Mouse (Mus musculus): Measurements from ENCODE around the gene Ptpn6. TPM values are rescaled to one million over a fixed set of nuclear protein-coding genes. Genes with fewer than 3 reads are reported as not detected.

Ptpn6 gene
- polyA plus RNA-seq, 1 experiment from 2014 or later: 12.9 TPM

DNA sequence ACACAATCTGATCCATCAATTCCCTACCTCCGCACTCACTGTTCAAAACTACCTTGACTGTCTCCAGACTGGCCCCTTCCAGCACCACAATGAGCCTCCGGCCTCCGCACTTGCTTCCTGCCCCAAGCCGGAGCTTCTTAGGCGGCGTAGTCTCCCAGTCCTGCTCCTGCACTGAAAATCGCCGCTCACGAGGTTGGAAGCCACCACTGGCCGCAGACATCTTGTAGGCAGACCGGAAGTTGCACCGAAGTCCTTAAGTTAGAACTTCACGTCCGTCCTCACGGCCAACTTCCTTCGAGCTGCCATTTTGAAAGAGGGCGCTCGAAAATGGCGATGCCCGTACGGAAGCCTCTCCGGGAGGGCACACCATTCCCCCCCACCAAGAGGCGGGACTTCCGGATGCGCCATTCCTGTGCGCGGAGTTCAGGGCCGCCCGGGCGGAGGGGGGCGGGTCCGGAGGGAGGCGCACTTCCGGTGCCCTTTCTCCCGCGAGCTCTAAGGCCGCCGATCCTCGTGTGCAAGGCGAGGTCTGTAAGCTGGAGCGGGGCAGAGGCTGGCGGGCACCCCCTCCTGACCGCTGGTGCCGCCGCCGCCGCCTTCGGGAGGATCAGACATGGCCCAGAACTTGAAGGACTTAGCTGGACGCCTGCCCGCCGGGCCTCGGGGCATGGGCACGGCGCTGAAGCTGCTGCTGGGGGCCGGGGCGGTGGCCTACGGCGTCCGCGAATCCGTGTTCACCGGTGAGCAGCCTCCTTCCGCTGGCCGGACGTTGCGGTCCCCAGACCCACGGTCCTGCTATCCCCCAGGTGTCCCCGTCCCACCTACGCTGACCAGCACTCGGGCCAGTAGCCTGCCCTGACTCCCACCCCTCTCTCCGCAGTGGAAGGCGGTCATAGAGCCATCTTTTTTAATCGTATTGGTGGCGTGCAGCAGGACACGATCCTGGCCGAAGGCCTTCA, 26.4 kb downstream of the Ptpn6 start, which contains the start of the genes Emg1 and Phb2:
TSS of gene Emg1 (minus strand) at position 355 of the 959 bp plus-strand sequence.
TSS of gene Phb2 (plus strand) at position 513 of the 959 bp plus-strand sequence.
- peak; percentile 97 for ATAC-seq (ENCODE audit: low FRiP score, low TSS enrichment)
- Histone ChIP-seq H3K27me3 (ENCODE audit: control insufficient read depth, insufficient read depth, low read length) (no peaks in the 10 kb centered on the region), H3K4me1 (ENCODE audit: control insufficient read depth, insufficient read depth, low read length) (peaks cover 24% of the 10 kb centered on the region), H3K9ac (ENCODE audit: low read depth, low read length) (peak within 1 kb of the TSS; percentile 88), H3K9me3 (ENCODE audit: control insufficient read depth, low read length) (no peaks in the 10 kb centered on the region), H3K4me3 (ENCODE audit: low read length) (peak within 1 kb of the TSS; percentile 68), H3K4me2 (replicated peaks; ENCODE audit: low read depth, low read length) (peak within 1 kb of the TSS; percentile 90), H3K27ac (ENCODE audit: low read depth, low read length) (peak within 1 kb of the TSS; percentile 87; the same call in 1 of the 2 replicates), H3K36me3 (ENCODE audit: control insufficient read depth, insufficient read depth, low read length) (peaks cover 58% of the 10 kb centered on the region)
- under 1% methylated on average over 73 of the region's 76 CpGs for WGBS

DNA sequence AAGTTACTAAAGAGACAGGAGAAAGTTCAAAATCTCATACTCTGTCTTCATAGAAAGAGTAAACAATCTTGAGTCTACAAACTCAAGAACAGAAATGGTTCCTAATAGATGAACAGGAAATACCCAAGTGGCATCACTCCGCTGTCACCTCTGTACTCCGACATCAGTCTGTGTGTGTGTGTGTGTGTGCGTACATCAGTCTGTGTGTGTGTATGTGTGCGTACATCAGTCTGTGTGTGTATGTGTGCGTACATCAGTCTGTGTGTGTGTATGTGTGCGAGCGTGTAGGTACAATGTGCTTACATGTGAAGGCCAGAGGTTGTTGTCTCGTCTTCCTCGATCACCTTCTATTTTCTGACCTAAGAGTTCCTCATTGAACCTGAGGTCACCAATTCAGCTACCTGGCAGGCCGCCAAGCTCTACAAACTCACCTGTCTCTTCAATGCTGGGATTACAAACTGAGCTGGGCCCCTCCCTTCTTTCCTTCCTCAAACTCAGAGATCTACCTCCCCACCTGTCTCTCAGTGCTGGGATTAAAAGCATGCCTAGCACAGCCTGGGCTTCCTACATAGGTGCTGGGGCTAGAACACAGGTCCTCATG, 30.1 kb downstream of the Ptpn6 start:
- no peak for ATAC-seq (ENCODE audit: low FRiP score, low TSS enrichment)
- H3K4me3 ChIP-seq (ENCODE audit: low read length): no peak overlapping the region
- H3K4me2 ChIP-seq (replicated peaks; ENCODE audit: low read depth, low read length): no peak overlapping the region
- no peaks in the 10 kb centered on the region for H3K27me3 ChIP-seq (ENCODE audit: control insufficient read depth, insufficient read depth, low read length)
- peaks cover 53% of the 10 kb centered on the region for H3K36me3 ChIP-seq (ENCODE audit: control insufficient read depth, insufficient read depth, low read length)
- H3K9me3 ChIP-seq (ENCODE audit: control insufficient read depth, low read length): no peaks in the 10 kb centered on the region
- WGBS: 94% methylated on average over 10 of the region's 10 CpGs
- no peak overlapping the region for H3K9ac ChIP-seq (ENCODE audit: low read depth, low read length)
- no peak overlapping the region for H3K27ac ChIP-seq (ENCODE audit: low read depth, low read length)
- peaks cover 18% of the 10 kb centered on the region for H3K4me1 ChIP-seq (ENCODE audit: control insufficient read depth, insufficient read depth, low read length)

DNA sequence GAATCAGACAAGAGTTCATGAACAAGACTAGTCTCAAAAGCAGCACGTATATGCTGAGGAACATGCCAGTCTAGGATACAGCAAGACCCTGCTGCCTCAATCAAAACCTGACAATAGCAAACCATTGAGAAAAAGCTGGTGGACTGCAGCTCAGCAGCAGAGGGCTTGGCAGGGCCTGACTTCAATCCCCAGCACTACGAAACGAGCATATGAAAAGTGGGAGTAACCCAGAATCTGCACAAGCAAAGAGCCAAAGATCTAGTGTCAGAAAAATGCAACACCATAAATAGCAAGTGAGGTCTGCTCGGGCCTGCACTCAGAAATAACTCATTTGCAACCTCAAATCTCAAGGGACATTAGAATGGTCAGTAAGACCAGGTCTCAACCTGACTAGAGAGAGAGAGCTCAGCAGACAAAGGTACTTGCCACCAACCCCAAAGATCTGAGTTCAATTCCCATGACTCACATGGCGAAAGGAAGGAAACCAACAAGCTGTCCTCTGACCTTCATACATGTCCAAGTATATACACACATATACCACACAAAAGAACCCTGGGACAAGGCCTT, 32.4 kb downstream of the Ptpn6 start:
- no peaks in the 10 kb centered on the region for H3K27me3 ChIP-seq (ENCODE audit: control insufficient read depth, insufficient read depth, low read length)
- H3K4me1 ChIP-seq (ENCODE audit: control insufficient read depth, insufficient read depth, low read length): peaks cover 12% of the 10 kb centered on the region; the same call in 1 of the 2 replicates
- H3K4me3 ChIP-seq (ENCODE audit: low read length): no peak overlapping the region
- no peaks in the 10 kb centered on the region for H3K9me3 ChIP-seq (ENCODE audit: control insufficient read depth, low read length)
- H3K4me2 ChIP-seq (replicated peaks; ENCODE audit: low read depth, low read length): no peak overlapping the region
- 83% methylated on average over 5 of the region's 5 CpGs for WGBS
- H3K36me3 ChIP-seq (ENCODE audit: control insufficient read depth, insufficient read depth, low read length): peaks cover 75% of the 10 kb centered on the region
- no peak overlapping the region for H3K9ac ChIP-seq (ENCODE audit: low read depth, low read length)
- no peak for ATAC-seq (ENCODE audit: low FRiP score, low TSS enrichment)
- no peak overlapping the region for H3K27ac ChIP-seq (ENCODE audit: low read depth, low read length)

DNA sequence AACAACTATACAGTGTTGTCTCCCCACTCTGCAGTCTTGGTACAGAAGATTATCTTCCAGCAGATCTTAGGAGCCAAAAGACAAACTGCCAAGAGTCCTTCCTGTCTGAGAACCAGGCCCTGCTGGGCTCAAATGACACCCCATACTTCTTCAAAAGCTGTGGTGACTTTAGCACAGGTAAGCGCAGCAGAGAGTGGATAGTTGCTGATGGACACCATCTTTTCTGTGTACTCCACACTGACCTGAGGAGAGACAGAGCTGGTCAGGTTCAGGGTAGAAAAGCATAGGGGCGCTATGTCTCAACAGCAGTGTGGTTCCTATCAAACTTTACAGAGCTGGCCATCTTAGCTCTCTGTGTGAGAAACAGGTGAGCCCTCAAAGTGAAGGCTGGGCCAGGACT, 34.1 kb downstream of the Ptpn6 start:
- peaks cover 85% of the 10 kb centered on the region for H3K36me3 ChIP-seq (ENCODE audit: control insufficient read depth, insufficient read depth, low read length)
- H3K9me3 ChIP-seq (ENCODE audit: control insufficient read depth, low read length): no peaks in the 10 kb centered on the region
- H3K27me3 ChIP-seq (ENCODE audit: control insufficient read depth, insufficient read depth, low read length): no peaks in the 10 kb centered on the region
- ATAC-seq (ENCODE audit: low FRiP score, low TSS enrichment): no peak
- no peak overlapping the region for H3K9ac ChIP-seq (ENCODE audit: low read depth, low read length)
- H3K4me2 ChIP-seq (replicated peaks; ENCODE audit: low read depth, low read length): no peak overlapping the region
- H3K4me3 ChIP-seq (ENCODE audit: low read length): no peak overlapping the region
- H3K27ac ChIP-seq (ENCODE audit: low read depth, low read length): no peak overlapping the region
- peaks cover 9% of the 10 kb centered on the region; the same call in 1 of the 2 replicates for H3K4me1 ChIP-seq (ENCODE audit: control insufficient read depth, insufficient read depth, low read length)
- WGBS: 94% methylated on average over 2 of the region's 2 CpGs

DNA sequence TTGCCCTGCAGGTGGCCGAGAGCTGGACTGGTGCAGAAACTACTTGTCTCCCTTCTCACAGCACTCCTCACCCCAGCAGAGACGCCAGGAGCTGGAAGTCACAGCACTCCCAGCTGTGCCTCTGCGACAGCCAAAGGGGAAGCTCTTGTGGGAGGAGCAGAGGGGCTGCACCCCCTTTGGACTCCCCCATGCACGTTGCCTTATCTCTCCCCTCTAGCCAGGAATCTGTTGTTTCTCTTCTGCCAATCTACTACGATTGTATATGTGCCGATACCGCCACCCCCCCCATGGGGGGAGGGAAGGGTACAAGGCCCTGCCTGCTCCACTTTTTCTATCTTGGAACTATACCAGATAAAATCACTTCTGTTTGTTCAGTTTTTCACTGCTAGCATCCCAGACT, 34.7 kb downstream of the Ptpn6 start:
- Histone ChIP-seq H3K9ac (ENCODE audit: low read depth, low read length) (no peak overlapping the region), H3K4me1 (ENCODE audit: control insufficient read depth, insufficient read depth, low read length) (peaks cover 7% of the 10 kb centered on the region; the same call in 1 of the 2 replicates), H3K4me3 (ENCODE audit: low read length) (no peak overlapping the region), H3K4me2 (replicated peaks; ENCODE audit: low read depth, low read length) (no peak overlapping the region), H3K27me3 (ENCODE audit: control insufficient read depth, insufficient read depth, low read length) (no peaks in the 10 kb centered on the region), H3K27ac (ENCODE audit: low read depth, low read length) (no peak overlapping the region), H3K36me3 (ENCODE audit: control insufficient read depth, insufficient read depth, low read length) (peaks cover 86% of the 10 kb centered on the region), H3K9me3 (ENCODE audit: control insufficient read depth, low read length) (no peaks in the 10 kb centered on the region)
- 79% methylated on average over 7 of the region's 7 CpGs for WGBS
- no peak for ATAC-seq (ENCODE audit: low FRiP score, low TSS enrichment)

DNA sequence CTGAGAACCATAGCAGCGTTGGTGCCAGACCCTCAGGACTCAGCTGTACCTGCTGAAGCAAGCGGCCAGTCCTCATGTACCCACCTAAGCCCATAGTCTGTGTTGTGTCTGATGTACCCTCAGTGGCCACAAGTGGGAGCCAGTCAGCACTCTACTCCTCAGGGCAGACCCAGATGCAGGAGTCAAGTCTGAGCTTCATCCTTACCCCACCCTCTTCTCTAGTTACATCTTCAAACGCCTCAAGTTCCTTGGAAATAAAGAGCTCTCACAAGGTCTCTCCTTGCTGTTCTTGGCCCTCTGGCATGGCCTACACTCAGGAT, 35.8 kb downstream of the Ptpn6 start:
- Histone ChIP-seq H3K4me1 (ENCODE audit: control insufficient read depth, insufficient read depth, low read length) (peaks cover 7% of the 10 kb centered on the region; the same call in 1 of the 2 replicates), H3K4me3 (ENCODE audit: low read length) (no peak overlapping the region), H3K27ac (ENCODE audit: low read depth, low read length) (no peak overlapping the region), H3K36me3 (ENCODE audit: control insufficient read depth, insufficient read depth, low read length) (peaks cover 81% of the 10 kb centered on the region), H3K9ac (ENCODE audit: low read depth, low read length) (no peak overlapping the region), H3K9me3 (ENCODE audit: control insufficient read depth, low read length) (no peaks in the 10 kb centered on the region), H3K27me3 (ENCODE audit: control insufficient read depth, insufficient read depth, low read length) (no peaks in the 10 kb centered on the region), H3K4me2 (replicated peaks; ENCODE audit: low read depth, low read length) (no peak overlapping the region)
- ATAC-seq (ENCODE audit: low FRiP score, low TSS enrichment): peak; percentile 74
- 50% methylated on average over 3 of the region's 3 CpGs for WGBS

DNA sequence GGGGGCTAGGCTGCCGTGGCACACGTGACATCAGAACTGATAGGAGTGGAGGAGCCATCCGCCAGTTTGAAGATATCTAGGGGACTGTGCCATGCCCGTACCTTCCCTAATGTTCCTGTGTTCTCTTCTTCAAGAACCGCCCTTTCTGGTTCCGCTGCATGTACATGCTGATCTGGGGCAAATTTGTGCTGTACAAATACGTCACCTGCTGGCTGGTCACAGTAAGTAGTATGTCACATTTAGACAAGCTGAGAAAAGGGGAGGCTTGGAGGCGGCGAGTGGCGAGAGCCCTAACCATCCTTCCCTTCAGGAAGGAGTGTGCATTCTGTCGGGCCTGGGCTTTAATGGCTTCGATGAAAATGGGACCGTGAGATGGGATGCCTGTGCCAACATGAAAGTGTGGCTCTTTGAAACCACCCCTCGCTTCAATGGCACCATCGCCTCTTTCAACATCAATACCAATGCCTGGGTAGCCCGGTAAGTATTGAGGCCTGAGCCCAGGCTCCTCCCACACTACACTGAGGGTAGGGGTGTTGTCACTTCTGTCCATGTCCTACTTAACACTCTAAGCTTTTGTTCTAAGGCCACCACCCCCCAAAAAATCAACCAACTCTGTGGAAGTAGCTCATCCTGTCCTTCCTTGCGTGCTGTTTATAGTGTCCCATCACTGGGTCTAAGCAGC, 36.3 kb downstream of the Ptpn6 start:
- no peak overlapping the region for H3K9ac ChIP-seq (ENCODE audit: low read depth, low read length)
- H3K4me2 ChIP-seq (replicated peaks; ENCODE audit: low read depth, low read length): no peak overlapping the region
- H3K27me3 ChIP-seq (ENCODE audit: control insufficient read depth, insufficient read depth, low read length): no peaks in the 10 kb centered on the region
- no peak overlapping the region for H3K4me3 ChIP-seq (ENCODE audit: low read length)
- H3K4me1 ChIP-seq (ENCODE audit: control insufficient read depth, insufficient read depth, low read length): peaks cover 7% of the 10 kb centered on the region; the same call in 1 of the 2 replicates
- peaks cover 76% of the 10 kb centered on the region for H3K36me3 ChIP-seq (ENCODE audit: control insufficient read depth, insufficient read depth, low read length)
- H3K9me3 ChIP-seq (ENCODE audit: control insufficient read depth, low read length): no peaks in the 10 kb centered on the region
- 94% methylated on average over 17 of the region's 17 CpGs for WGBS
- no peak overlapping the region for H3K27ac ChIP-seq (ENCODE audit: low read depth, low read length)
- ATAC-seq (ENCODE audit: low FRiP score, low TSS enrichment): no peak; the same call in 1 of the 2 replicates

DNA sequence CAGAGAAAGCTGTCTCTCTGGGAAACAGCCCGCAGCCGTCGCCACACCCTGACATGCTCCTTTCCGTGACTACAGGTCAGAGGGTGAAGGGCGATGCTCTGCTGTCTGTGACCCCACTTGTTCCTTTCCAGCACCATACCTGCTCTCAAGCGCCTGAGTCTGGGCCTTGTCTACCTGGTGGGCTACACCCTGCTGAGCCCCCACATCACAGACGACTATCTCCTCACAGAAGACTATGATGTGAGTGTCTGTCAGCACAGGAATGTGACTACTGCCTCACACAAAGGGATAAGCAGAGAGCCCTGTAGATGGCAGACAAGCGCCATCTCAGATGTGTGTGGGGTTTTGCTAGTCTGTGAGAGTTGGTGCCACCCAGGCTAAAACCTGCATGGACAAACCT, 37.2 kb downstream of the Ptpn6 start:
- Histone ChIP-seq H3K27me3 (ENCODE audit: control insufficient read depth, insufficient read depth, low read length) (no peaks in the 10 kb centered on the region), H3K4me1 (ENCODE audit: control insufficient read depth, insufficient read depth, low read length) (peaks cover 7% of the 10 kb centered on the region; the same call in 1 of the 2 replicates), H3K9ac (ENCODE audit: low read depth, low read length) (no peak overlapping the region), H3K27ac (ENCODE audit: low read depth, low read length) (no peak overlapping the region), H3K4me2 (replicated peaks; ENCODE audit: low read depth, low read length) (no peak overlapping the region), H3K36me3 (ENCODE audit: control insufficient read depth, insufficient read depth, low read length) (peaks cover 74% of the 10 kb centered on the region), H3K9me3 (ENCODE audit: control insufficient read depth, low read length) (no peaks in the 10 kb centered on the region), H3K4me3 (ENCODE audit: low read length) (no peak overlapping the region)
- WGBS: 86% methylated on average over 8 of the region's 8 CpGs
- no peak for ATAC-seq (ENCODE audit: low FRiP score, low TSS enrichment)
